Mouse (Mus musculus) myocyte (in vitro differentiated cells): ENCODE results near the gene Tmem239.

Experiments used
- CEBPB ChIP-seq: IDR thresholded peaks from 2 replicates; pipeline ENCODE4 v1.6.1; 2011; ENCODE audit warnings: mild to moderate bottlenecking, moderate library complexity; ENCODE audit not compliant: poor library complexity, insufficient read depth, severe bottlenecking
- E2F4 ChIP-seq: IDR thresholded peaks from one replicate; pipeline ENCODE4 v1.6.1; 2011; ENCODE audit warnings: mild to moderate bottlenecking, control low read depth, moderate library complexity; ENCODE audit not compliant: insufficient read depth
- MAX ChIP-seq: IDR thresholded peaks from one replicate; pipeline ENCODE4 v1.6.1; 2011; ENCODE audit warnings: low read depth, mild to moderate bottlenecking, control low read depth
- POLR2A ChIP-seq: IDR thresholded peaks from one replicate; pipeline ENCODE4 v1.6.1; 2011; ENCODE audit warnings: low read depth, mild to moderate bottlenecking, control low read depth, moderate library complexity; ENCODE audit not compliant: insufficient read length
- POLR2AphosphoS2 ChIP-seq: IDR thresholded peaks from one replicate; pipeline ENCODE4 v1.6.1; 2011; ENCODE audit warnings: low read depth, control low read depth; ENCODE audit not compliant: insufficient read length
- TCF3 ChIP-seq: IDR thresholded peaks from one replicate; pipeline ENCODE4 v1.6.1; 2011; ENCODE audit warnings: low read depth, control low read depth; ENCODE audit not compliant: insufficient read length

GRCm38 (mm10) chr2:130424126-130424853 is 18.0 kb downstream of the Tmem239 start, which contains the start of the genes Vps16 and Pced1a:
- TF ChIP-seq MAX: no peak
- TF ChIP-seq POLR2AphosphoS2: peak; percentile 81
- TF ChIP-seq POLR2A: peak; percentile 77
- TF ChIP-seq CEBPB: no peak
- TF ChIP-seq TCF3: no peak
- TF ChIP-seq E2F4: peak; percentile 70
